Mouse (Mus musculus): ENCODE results near the gene Top3a. TPM values are rescaled to one million over a fixed set of nuclear protein-coding genes. Genes with fewer than 3 reads are reported as not detected.

Gene Top3a
- total and polyA plus RNA-seq, 2 experiments, result 3.4 to 3.8 TPM

- TF ChIP-seq CTCF (IDR thresholded peaks at IDR 0.05; ENCODE audit: low read depth, low read length) (no peak), POLR2A (IDR thresholded peaks at IDR 0.05; ENCODE audit: extremely low read depth, insufficient read depth, low read length) (no peak)
- DNase-seq (ENCODE audit: extremely low read depth, low read depth, low spot score), result peak; percentile 75
Measured at GRCm38 (mm10) chr11:60699524-60700075, 77.6 kb downstream of the Top3a start, which contains the start of gene Llgl1. Gene Llgl1, plus strand, starts transcription at chr11:60699723.

GRCm38 (mm10) chr11:60698806-60699523 lies 78.2 kb downstream of the Top3a start:
- peak overlapping the region; percentile 69 for H3K27ac ChIP-seq (replicated peaks; ENCODE audit: insufficient read depth, low read depth, low read length)
- peak overlapping the region; percentile 88 for H3K4me3 ChIP-seq (ENCODE audit: insufficient read depth, low read depth, low read length)
- WGBS, result 1% methylated on average over 22 of the region's 22 CpGs
- peak overlapping the region; percentile 75 for H3K9ac ChIP-seq (ENCODE audit: low read depth, low read length)
- peaks cover 3% of the 10 kb centered on the region for H3K4me1 ChIP-seq (ENCODE audit: control insufficient read depth, insufficient read depth, low read length)
- DNase-seq (ENCODE audit: extremely low read depth, low read depth, low spot score), result peak; percentile 68
- H3K27me3 ChIP-seq (ENCODE audit: control insufficient read depth, insufficient read depth, low read length), result no peaks in the 10 kb centered on the region
- H3K36me3 ChIP-seq (ENCODE audit: control insufficient read depth, insufficient read depth, low read length), result no peaks in the 10 kb centered on the region
- H3K79me2 ChIP-seq (ENCODE audit: control insufficient read depth, insufficient read depth, low read length), result peaks cover 8% of the 10 kb centered on the region; the same call in 1 of the 2 replicates
- no peak for TF ChIP-seq CTCF (IDR thresholded peaks at IDR 0.05; ENCODE audit: low read depth, low read length)
- peak; percentile 31; the same call in 1 of the 2 replicates for TF ChIP-seq POLR2A (IDR thresholded peaks at IDR 0.05; ENCODE audit: extremely low read depth, insufficient read depth, low read length)

More at GRCm38 (mm10) chr11:60699524-60700075, 77.6 kb downstream of the Top3a start, which contains the start of gene Llgl1:
- no peaks in the 10 kb centered on the region for H3K36me3 ChIP-seq (ENCODE audit: control insufficient read depth, insufficient read depth, low read length)
- H3K27ac ChIP-seq (replicated peaks; ENCODE audit: insufficient read depth, low read depth, low read length), result peak within 1 kb of the TSS; percentile 69
- peak within 1 kb of the TSS; percentile 95 for H3K9ac ChIP-seq (ENCODE audit: low read depth, low read length)
- no peaks in the 10 kb centered on the region for H3K27me3 ChIP-seq (ENCODE audit: control insufficient read depth, insufficient read depth, low read length)
- H3K4me3 ChIP-seq (ENCODE audit: insufficient read depth, low read depth, low read length), result peak within 1 kb of the TSS; percentile 88
- WGBS, result under 1% methylated on average over 73 of the region's 73 CpGs
- peaks cover 3% of the 10 kb centered on the region for H3K4me1 ChIP-seq (ENCODE audit: control insufficient read depth, insufficient read depth, low read length)
- peaks cover 8% of the 10 kb centered on the region; the same call in 1 of the 2 replicates for H3K79me2 ChIP-seq (ENCODE audit: control insufficient read depth, insufficient read depth, low read length)

- TF ChIP-seq POLR2A (IDR thresholded peaks at IDR 0.05; ENCODE audit: extremely low read depth, insufficient read depth, low read length) (no peak), CTCF (IDR thresholded peaks at IDR 0.05; ENCODE audit: low read depth, low read length) (peak; percentile 65)
- peak; percentile 47 for DNase-seq (ENCODE audit: extremely low read depth, low read depth, low spot score)
- WGBS, result 54% methylated on average over 2 of the region's 2 CpGs
- Histone ChIP-seq H3K9ac (ENCODE audit: low read depth, low read length) (no peak overlapping the region), H3K4me3 (ENCODE audit: insufficient read depth, low read depth, low read length) (no peak overlapping the region), H3K27me3 (ENCODE audit: control insufficient read depth, insufficient read depth, low read length) (no peaks in the 10 kb centered on the region), H3K36me3 (ENCODE audit: control insufficient read depth, insufficient read depth, low read length) (no peaks in the 10 kb centered on the region), H3K27ac (replicated peaks; ENCODE audit: insufficient read depth, low read depth, low read length) (no peak overlapping the region), H3K4me1 (ENCODE audit: control insufficient read depth, insufficient read depth, low read length) (peaks cover 3% of the 10 kb centered on the region), H3K79me2 (ENCODE audit: control insufficient read depth, insufficient read depth, low read length) (peaks cover 8% of the 10 kb centered on the region; the same call in 1 of the 2 replicates)
Measured at GRCm38 (mm10) chr11:60697561-60697960, 79.6 kb downstream of the Top3a start.

GRCm38 (mm10) chr11:60696165-60696564 lies 81.0 kb downstream of the Top3a start:
- Histone ChIP-seq H3K9ac (ENCODE audit: low read depth, low read length) (no peak overlapping the region), H3K36me3 (ENCODE audit: control insufficient read depth, insufficient read depth, low read length) (no peaks in the 10 kb centered on the region), H3K4me1 (ENCODE audit: control insufficient read depth, insufficient read depth, low read length) (peaks cover 3% of the 10 kb centered on the region), H3K27me3 (ENCODE audit: control insufficient read depth, insufficient read depth, low read length) (no peaks in the 10 kb centered on the region), H3K27ac (replicated peaks; ENCODE audit: insufficient read depth, low read depth, low read length) (no peak overlapping the region), H3K79me2 (ENCODE audit: control insufficient read depth, insufficient read depth, low read length) (peaks cover 8% of the 10 kb centered on the region; the same call in 1 of the 2 replicates), H3K4me3 (ENCODE audit: insufficient read depth, low read depth, low read length) (no peak overlapping the region)
- DNase-seq (ENCODE audit: extremely low read depth, low read depth, low spot score), result no peak
- TF ChIP-seq CTCF (IDR thresholded peaks at IDR 0.05; ENCODE audit: low read depth, low read length), result no peak
- TF ChIP-seq POLR2A (IDR thresholded peaks at IDR 0.05; ENCODE audit: extremely low read depth, insufficient read depth, low read length), result no peak
- 68% methylated on average over 1 of the region's 1 CpGs for WGBS

Other genes with a start within 250 kb of the Top3a start
- gene Alkbh5, start 241.0 kb downstream of the Top3a start, total RNA-seq (2014; rRNA removed), result 25.2 and 33.8 TPM in 2 replicates
- gene Alkbh5, start 241.0 kb downstream of the Top3a start, polyA plus RNA-seq (2012; rRNA removed), result 21.2 and 22.6 TPM in 2 replicates
- gene Llgl1, start 77.6 kb downstream of the Top3a start, total RNA-seq (2014; rRNA removed), result 2.7 and 3.8 TPM in 2 replicates
- 8.9 and 11.5 TPM in 2 replicates for gene Llgl1, start 77.6 kb downstream of the Top3a start, polyA plus RNA-seq (2012; rRNA removed)
- 33.4 and 35.1 TPM in 2 replicates for gene Flii, start 50.1 kb downstream of the Top3a start, total RNA-seq (2014; rRNA removed)
- 82.7 and 86.7 TPM in 2 replicates for gene Flii, start 50.1 kb downstream of the Top3a start, polyA plus RNA-seq (2012; rRNA removed)
- gene Mief2, start 49.0 kb downstream of the Top3a start, total RNA-seq (2014; rRNA removed), result 10.7 and 13.1 TPM in 2 replicates
- 20.3 and 26.3 TPM in 2 replicates for gene Mief2, start 49.0 kb downstream of the Top3a start, polyA plus RNA-seq (2012; rRNA removed)
- gene Smcr8, start 159 bp upstream of the Top3a start, total RNA-seq (2014; rRNA removed), result 9.3 and 12.8 TPM in 2 replicates
- gene Smcr8, start 159 bp upstream of the Top3a start, polyA plus RNA-seq (2012; rRNA removed), result 6.2 and 7.7 TPM in 2 replicates
- gene Shmt1, start 34.4 kb upstream of the Top3a start, total RNA-seq (2014; rRNA removed), result 162 and 214 TPM in 2 replicates
- gene Shmt1, start 34.4 kb upstream of the Top3a start, polyA plus RNA-seq (2012; rRNA removed), result 239 and 306 TPM in 2 replicates
- 23.5 and 28.8 TPM in 2 replicates for gene Dhrs7b, start 53.3 kb upstream of the Top3a start, total RNA-seq (2014; rRNA removed)
- 15.0 and 15.5 TPM in 2 replicates for gene Dhrs7b, start 53.3 kb upstream of the Top3a start, polyA plus RNA-seq (2012; rRNA removed)
- 19.8 and 20.0 TPM in 2 replicates for gene Tmem11, start 101.9 kb upstream of the Top3a start, total RNA-seq (2014; rRNA removed)
- gene Tmem11, start 101.9 kb upstream of the Top3a start, polyA plus RNA-seq (2012; rRNA removed), result 48.9 and 67.8 TPM in 2 replicates
- gene Natd1, start 137.4 kb upstream of the Top3a start, total RNA-seq (2014; rRNA removed), result 1.1 and 2.2 TPM in 2 replicates
- gene Natd1, start 137.4 kb upstream of the Top3a start, polyA plus RNA-seq (2012; rRNA removed), result 6.6 and 7.0 TPM in 2 replicates
- gene Map2k3, start 154.7 kb upstream of the Top3a start, total RNA-seq (2014; rRNA removed), result 25.7 and 30.3 TPM in 2 replicates
- 36.9 and 39.7 TPM in 2 replicates for gene Map2k3, start 154.7 kb upstream of the Top3a start, polyA plus RNA-seq (2012; rRNA removed)
- gene Kcnj12, start 245.2 kb upstream of the Top3a start, total RNA-seq (2014; rRNA removed), result not detected in 2 replicates
- gene Kcnj12, start 245.2 kb upstream of the Top3a start, polyA plus RNA-seq (2012; rRNA removed), result not detected in 2 replicates